ENCODE assay signal across 24 mouse cellular contexts in genomic region chr1:58937606-58938099, GRCm38 (mm10). TPM values are rescaled to one million over a fixed set of nuclear protein-coding genes. Genes with fewer than 3 reads are reported as not detected.
DNase-seq lines count a peak whose midpoint lies in the region; ATAC-seq and TF ChIP-seq lines count a peak whose summit lies in the region.
"Had no signal": no experiment of that assay in that cellular context is flagged by ENCODE, and none has a peak within 500 bp of the region (broad histone marks: within the 10 kb centered on the region; RNA-seq: fewer than 3 reads in every experiment).

No protein-coding gene starts in this region.

- TF ChIP-seq POLR2A in spleen, adult 2 months (IDR thresholded peaks at IDR 0.05; ENCODE audit: low read depth, low read length): no peak

- ATAC-seq in erythroblast, adult 5-6 weeks (replicated peaks; ENCODE audit: low FRiP score, poor library complexity, severe bottlenecking): peak; percentile 62
- no peak for ATAC-seq in midbrain, embryonic 14.5 days (ENCODE audit: low FRiP score, low TSS enrichment)
- ATAC-seq: activated CD4-positive, CD25-positive, alpha-beta regulatory T cell, adult 4 months; forebrain, embryonic 15.5 days; hindbrain, embryonic 16.5 days; intestine, embryonic 15.5 days had no signal

- no peaks in the 10 kb centered on the region for H3K27me3 ChIP-seq in spleen, adult 2 months (ENCODE audit: control insufficient read depth, insufficient read depth, low read length)
- no peaks in the 10 kb centered on the region for H3K27me3 ChIP-seq in splenic B cell, adult 2 months (ENCODE audit: control insufficient read depth, insufficient read depth, low read length, poor library complexity, severe bottlenecking)
- no peaks in the 10 kb centered on the region for H3K27me3 ChIP-seq in midbrain, embryonic 14.5 days (ENCODE audit: control insufficient read depth, insufficient read depth, low read length)
- H3K27me3 ChIP-seq: forebrain, embryonic 12.5 days; forebrain, embryonic 15.5 days; hindbrain, embryonic 13.5 days; intestine, embryonic 15.5 days had no signal

- no peaks in the 10 kb centered on the region for H3K9me3 ChIP-seq in midbrain, embryonic 14.5 days (ENCODE audit: control insufficient read depth, low read length)
- H3K9me3 ChIP-seq: forebrain, embryonic 12.5 days; forebrain, embryonic 15.5 days; intestine, embryonic 15.5 days had no signal

- no peak for TF ChIP-seq CTCF in gastrocnemius, adult 2 months (IDR thresholded peaks at IDR 0.05)
- TF ChIP-seq CTCF in spleen, adult 2 months (IDR thresholded peaks at IDR 0.05; ENCODE audit: extremely low read depth, insufficient read depth, insufficient read length, insufficient replicate concordance): no peak

- H3K4me1 ChIP-seq in spleen, adult 2 months (ENCODE audit: control insufficient read depth, insufficient read depth, insufficient read length): peaks cover 7% of the 10 kb centered on the region; the same call in 1 of the 2 replicates
- H3K4me1 ChIP-seq in midbrain, embryonic 14.5 days (ENCODE audit: control insufficient read depth, insufficient read depth, low read length): no peaks in the 10 kb centered on the region
- H3K4me1 ChIP-seq: forebrain, embryonic 12.5 days; forebrain, embryonic 15.5 days; hindbrain, embryonic 10.5 days; hindbrain, embryonic 13.5 days; intestine, embryonic 15.5 days had no signal

- no peak for DNase-seq in gastrocnemius, adult 2 months
- no peak for DNase-seq in gastrocnemius, adult 8-10 months (ENCODE audit: low spot score in 2 of 2)
- DNase-seq in spleen, adult 2 months (ENCODE audit: low read depth in 1 of 2, low spot score in 2 of 2): no peak
- no peak for DNase-seq in spleen, postnatal 10 days (ENCODE audit: low spot score in 2 of 2)
- peak; percentile 60 for DNase-seq in splenic B cell, adult 2 months (ENCODE audit: low read depth, low spot score)
- no peak for DNase-seq in midbrain, embryonic 14.5 days
- DNase-seq in left cerebral cortex, postnatal 10 days (ENCODE audit: extremely low spot score in 1 of 2, low spot score in 2 of 2): no peak
- DNase-seq: adrenal gland, postnatal 10 days; adrenal gland, postnatal 36 days; cerebellum, adult 11 months; cerebellum, adult 2 months; cerebellum, adult 9-11 months; gastrocnemius, postnatal 10 days; gastrocnemius, postnatal 36 days; kidney, adult 11 months had no signal

- H3K27ac ChIP-seq in gastrocnemius, adult 2 months: peak overlapping the region; percentile 20; the same call in 1 of the 2 replicates
- H3K27ac ChIP-seq in spleen, adult 2 months (ENCODE audit: insufficient read depth, low read length): peak overlapping the region; percentile 77
- H3K27ac ChIP-seq in midbrain, embryonic 14.5 days (replicated peaks; ENCODE audit: low read depth, low read length): no peak overlapping the region
- H3K27ac ChIP-seq: forebrain, embryonic 12.5 days; forebrain, embryonic 15.5 days; hindbrain, embryonic 10.5 days; hindbrain, embryonic 13.5 days; intestine, embryonic 15.5 days had no signal

- H3K4me3 ChIP-seq in gastrocnemius, adult 2 months: no peak overlapping the region
- H3K4me3 ChIP-seq in spleen, adult 2 months (ENCODE audit: extremely low read depth, insufficient read depth, insufficient read length): no peak overlapping the region
- H3K4me3 ChIP-seq in midbrain, embryonic 14.5 days (replicated peaks; ENCODE audit: low read depth, low read length): no peak overlapping the region
- H3K4me3 ChIP-seq: forebrain, embryonic 12.5 days; forebrain, embryonic 15.5 days; hindbrain, embryonic 10.5 days; hindbrain, embryonic 13.5 days; intestine, embryonic 15.5 days had no signal

- intact Hi-C loops in gastrocnemius, adult 2 months (cut with DNase I): no loop called here
- intact Hi-C loops in left cerebral cortex, postnatal 10 days (cut with DNase I): no loop called here

- peaks cover 4% of the 10 kb centered on the region; the same call in 1 of the 2 replicates for H3K36me3 ChIP-seq in spleen, adult 2 months (ENCODE audit: control insufficient read depth, insufficient read depth, low read length)
- H3K36me3 ChIP-seq in splenic B cell, adult 2 months (ENCODE audit: control insufficient read depth, insufficient read depth, low read length, poor library complexity, severe bottlenecking): 0 out of 2 replicates have a peak, but pooled peaks cover 4% of the 10 kb centered on the region
- peaks cover 5% of the 10 kb centered on the region; the same call in 1 of the 2 replicates for H3K36me3 ChIP-seq in midbrain, embryonic 14.5 days (ENCODE audit: control insufficient read depth, insufficient read depth, low read length)
- H3K36me3 ChIP-seq: intestine, embryonic 15.5 days had no signal

- no peak overlapping the region for H3K4me2 ChIP-seq in midbrain, embryonic 14.5 days (ENCODE audit: low read length)
- H3K4me2 ChIP-seq: forebrain, embryonic 12.5 days; forebrain, embryonic 15.5 days; heart, embryonic 11.5 days; hindbrain, embryonic 13.5 days; intestine, embryonic 15.5 days had no signal

- 68% methylated on average over 9 of the region's 9 CpGs for WGBS in spleen, adult 2 months
- WGBS in midbrain, embryonic 14.5 days: 95% methylated on average over 9 of the region's 9 CpGs

- H3K9ac ChIP-seq in midbrain, embryonic 14.5 days (replicated peaks; ENCODE audit: low read length): no peak overlapping the region
- H3K9ac ChIP-seq: forebrain, embryonic 12.5 days; forebrain, embryonic 15.5 days; hindbrain, embryonic 13.5 days; intestine, embryonic 15.5 days had no signal

RNA-seq across cellular contexts. Expression of gene Trak2, which starts 35.6 kb away (rescaled TPM):
- 10 to 100 TPM; 72.9 to 83.5 TPM for total RNA-seq in gastrocnemius, adult 2 months (2021)
- total RNA-seq in gastrocnemius, adult 8-10 months (2022): 100 to 1,000 TPM in 1 of 4 experiments, 10 to 100 TPM in 3; 60.8 to 110 (median 83.9) TPM
- 47.4 and 51.6 TPM in 2 replicates for polyA plus RNA-seq in spleen, adult 2 months (2012; rRNA removed)
- 1,139 and 1,320 TPM in 2 replicates for total RNA-seq in erythroblast, adult 5-6 weeks (2015; ENCODE audit: low replicate concordance)
- total RNA-seq in erythroblast, adult 5-6 weeks (2017; ENCODE audit: low replicate concordance): 1,424 and 1,593 TPM in 2 replicates
- polyA plus RNA-seq in midbrain, embryonic 14.5 days (2014; fragmentation: Nextera tagmentation; extraction: Ambion mirVana): 15.4 and 18.2 TPM in 2 replicates
- 100 to 1,000 TPM; 145 to 154 TPM for total RNA-seq in left cerebral cortex, postnatal 10 days (2021)

RNA-seq across cellular contexts. Expression of gene Stradb, which starts 35.7 kb away (rescaled TPM):
- total RNA-seq in gastrocnemius, adult 2 months (2021): 100 to 1,000 TPM; 130 to 145 TPM
- total RNA-seq in gastrocnemius, adult 8-10 months (2022): 100 to 1,000 TPM; 117 to 185 (median 147) TPM
- polyA plus RNA-seq in spleen, adult 2 months (2012; rRNA removed): 8.9 and 10.5 TPM in 2 replicates
- 256 and 272 TPM in 2 replicates for total RNA-seq in erythroblast, adult 5-6 weeks (2015; ENCODE audit: low replicate concordance)
- 236 and 255 TPM in 2 replicates for total RNA-seq in erythroblast, adult 5-6 weeks (2017; ENCODE audit: low replicate concordance)
- 101 and 115 TPM in 2 replicates for polyA plus RNA-seq in midbrain, embryonic 14.5 days (2014; fragmentation: Nextera tagmentation; extraction: Ambion mirVana)
- 10 to 100 TPM; 78.9 to 89.0 TPM for total RNA-seq in left cerebral cortex, postnatal 10 days (2021)

Comparison
In these comparisons a context has a peak if more than half of its experiments do, and no peak if none do; other contexts are left out.
1. RNA of gene Trak2, which starts 35.6 kb away (total RNA-seq): 1,139 to 1,593 TPM in erythroblast, adult 5-6 weeks; 145 to 154 TPM in left cerebral cortex, postnatal 10 days, 60.8 to 110 TPM in gastrocnemius, adult 8-10 months and 72.9 to 83.5 TPM in gastrocnemius, adult 2 months; every median in the first group is over 4 times any median in the second.